Mouse (Mus musculus) adrenal gland (tissue): ENCODE data around the gene Gm49340.
"Not testable (repeated sequence)": the region's sequence is repeated elsewhere in the genome, so short reads cannot be mapped to it uniquely, and the experiment has no call there.

Source experiments
- intact Hi-C: fragments of 180-260 bp; cut with DNase I; formaldehyde crosslinking; loops from one replicate; pipeline ENCODE4 v1.15.1; 2025
- long read RNA-seq, 2 experiments: library from polyadenylated mRNA; unstranded; transcript quantifications; one replicate each; pipeline ENCODE4 v2.0.0; 2020; ENCODE audit warnings: borderline replicate concordance in 1 of 2; ENCODE audit not compliant: insufficient replicate concordance in 1 of 2

Gene Gm49340
- long read RNA-seq, experiment 1 = 0 reads
- long read RNA-seq, experiment 2 = 0 reads

GRCm38 (mm10) chr11:73329442-73329841 lies at the start of gene Gm49340, which contains the start of the genes Aspa and Spata22:
Gm49340 (plus strand) TSS chr11:73329741.
Aspa (minus strand) TSS chr11:73329596.
Spata22 (plus strand) TSS chr11:73329741.
- intact Hi-C loops = no loop called here

- intact Hi-C loops = loop anchor here (5.0 kb wide), 1 partner anchor 138 kb away; no protein-coding TSS in a partner anchor
These were observed 48.8 kb upstream of the Gm49340 start for GRCm38 (mm10) chr11:73280710-73281109.

DNA sequence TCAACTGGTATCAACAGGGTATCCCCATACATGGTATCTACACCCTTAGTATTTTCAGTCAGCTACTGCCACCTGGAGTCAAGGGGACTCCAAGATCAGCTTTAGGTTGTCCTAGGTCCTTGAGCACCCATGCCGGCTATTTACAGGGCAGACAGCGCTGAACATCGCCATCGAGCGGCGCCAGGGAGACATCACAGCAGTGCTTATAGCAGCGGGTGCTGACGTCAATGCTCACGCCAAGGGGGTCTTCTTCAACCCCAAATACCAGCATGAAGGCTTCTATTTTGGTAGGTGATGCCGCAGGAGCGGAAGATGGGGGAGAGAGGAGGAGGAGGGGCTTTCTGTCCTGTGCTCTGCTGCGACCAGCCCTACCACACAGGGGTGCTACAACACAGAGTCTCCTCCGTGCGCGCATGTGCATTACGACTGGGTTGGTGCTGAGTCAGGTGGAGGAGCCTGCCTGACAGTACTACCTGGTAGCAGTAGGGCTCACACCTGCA lies 48.0 kb upstream of the Gm49340 start:
- intact Hi-C loops = loop anchor here (5.0 kb wide), 1 partner anchor 139 kb away; no protein-coding TSS in a partner anchor

DNA sequence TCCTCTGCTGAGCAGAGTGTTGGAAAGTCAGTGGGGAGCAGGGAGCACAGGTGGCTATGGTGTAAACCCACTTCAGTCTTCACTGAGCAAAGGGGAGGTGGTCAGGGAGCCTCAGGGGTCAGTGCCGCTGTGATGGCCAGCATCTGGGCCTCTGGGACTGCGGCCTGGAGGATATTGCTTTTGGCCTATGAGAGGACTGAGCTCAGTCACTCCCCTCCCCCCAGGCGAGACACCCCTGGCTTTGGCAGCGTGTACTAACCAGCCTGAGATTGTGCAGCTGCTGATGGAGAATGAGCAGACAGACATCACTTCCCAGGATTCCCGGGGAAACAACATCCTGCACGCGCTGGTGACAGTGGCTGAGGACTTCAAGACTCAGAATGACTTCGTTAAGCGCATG lies 46.2 kb upstream of the Gm49340 start:
- intact Hi-C loops = loop anchor here (5.0 kb wide), 1 partner anchor 141 kb away; no protein-coding TSS in a partner anchor

DNA sequence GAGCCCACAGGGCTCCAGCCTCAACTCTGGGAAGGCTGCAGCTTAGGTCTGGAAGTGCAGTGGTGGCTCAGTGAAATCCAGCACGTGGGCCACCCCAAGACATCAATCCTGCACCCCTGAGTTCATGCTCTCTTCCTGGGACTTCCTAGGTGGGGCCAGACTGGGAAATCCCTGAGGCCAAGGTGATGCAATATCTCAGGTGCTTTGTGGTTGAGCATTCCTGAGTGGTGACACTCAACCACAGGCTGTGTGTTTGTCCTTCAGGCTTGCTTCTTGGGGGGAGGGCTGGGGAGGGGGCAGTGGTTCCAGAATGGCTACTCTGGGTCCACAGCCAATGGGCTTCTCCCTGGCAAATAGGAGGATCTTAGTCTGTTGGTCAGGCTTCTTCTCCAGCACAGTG lies 45.6 kb upstream of the Gm49340 start:
- intact Hi-C loops = loop anchor here (5.0 kb wide), 1 partner anchor 142 kb away; no protein-coding TSS in a partner anchor

DNA sequence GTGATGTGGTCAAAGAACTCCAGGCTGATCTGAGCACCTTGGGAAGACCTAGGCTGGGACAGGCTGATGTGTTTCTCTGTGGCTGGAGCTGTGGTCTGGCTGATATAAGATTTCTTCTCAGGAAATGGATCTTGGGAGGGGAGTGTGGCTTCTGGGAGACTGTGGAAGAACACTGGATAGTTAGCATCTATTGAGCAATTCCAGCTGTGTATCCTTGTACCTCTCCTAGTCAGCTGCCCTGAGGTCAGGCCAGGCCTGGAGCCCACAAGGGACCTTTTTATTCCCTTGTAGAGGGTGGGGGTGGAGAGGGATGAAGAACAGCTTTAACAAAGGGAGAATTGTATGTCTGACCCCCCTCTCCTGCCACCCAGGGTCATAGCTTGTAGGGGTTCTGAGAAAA lies 45.2 kb upstream of the Gm49340 start:
- intact Hi-C loops = loop anchor here (5.0 kb wide), 1 partner anchor 142 kb away; no protein-coding TSS in a partner anchor

GRCm38 (mm10) chr11:73289621-73290020 lies 39.9 kb upstream of the Gm49340 start:
- intact Hi-C loops = no loop called here

DNA sequence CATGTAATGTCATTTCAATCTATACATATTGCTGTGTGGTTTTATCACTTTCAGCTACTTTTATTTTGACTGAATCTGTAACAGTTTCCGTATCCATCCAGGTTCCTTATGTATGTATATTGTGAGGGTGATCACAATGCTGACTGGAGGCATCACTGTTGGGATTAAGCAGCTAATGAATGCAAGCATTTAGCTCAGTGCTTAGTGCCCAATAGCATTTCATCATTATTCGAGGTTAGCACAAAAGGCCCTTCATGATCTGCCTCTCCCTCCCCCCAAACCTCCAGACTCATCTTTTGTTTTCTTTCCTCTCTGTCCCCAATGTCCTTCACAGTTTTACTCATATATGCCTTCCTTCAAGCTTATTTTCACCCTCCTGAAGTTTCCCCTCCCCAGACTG lies 26.4 kb upstream of the Gm49340 start:
- intact Hi-C loops = no loop called here

DNA sequence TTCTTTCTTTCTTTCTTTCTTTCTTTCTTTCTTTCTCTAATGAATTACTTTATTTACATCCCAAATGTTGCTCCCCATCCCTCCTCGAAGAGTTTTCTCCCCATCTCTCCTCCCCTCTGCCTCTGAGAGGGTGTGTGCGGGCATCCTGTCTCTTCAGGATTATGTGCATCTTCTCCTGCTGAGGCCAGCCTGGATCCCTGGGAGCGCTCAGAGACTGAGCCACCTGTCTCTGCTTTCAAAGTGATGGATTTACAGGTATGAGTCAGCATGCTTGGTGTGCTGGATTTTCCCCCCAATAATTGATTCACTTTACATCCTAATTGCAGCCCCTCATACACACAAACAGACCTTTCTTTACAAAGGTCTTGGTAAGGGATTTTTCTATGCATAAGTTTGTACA lies 13.6 kb upstream of the Gm49340 start:
- intact Hi-C loops = no loop called here

DNA sequence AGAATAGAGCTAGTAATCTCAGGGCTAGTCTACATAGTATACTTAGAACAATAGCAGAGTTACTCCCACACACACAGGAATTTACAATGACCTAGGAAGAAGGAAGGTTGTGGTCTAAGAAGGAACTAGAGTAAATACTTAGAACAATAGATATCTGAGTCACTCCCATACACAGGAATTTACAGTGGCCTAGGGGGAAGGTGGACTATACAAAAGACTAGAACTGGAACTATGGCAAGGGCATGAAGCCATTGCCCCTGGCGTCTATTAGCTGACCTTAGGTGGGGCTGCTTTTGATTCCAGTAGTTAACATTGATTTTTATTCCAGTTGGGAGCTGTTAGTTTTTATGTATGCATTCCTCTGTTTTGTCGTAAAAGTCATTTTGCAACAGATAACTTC lies 11.0 kb upstream of the Gm49340 start:
- intact Hi-C loops = not testable (repeated sequence)

DNA sequence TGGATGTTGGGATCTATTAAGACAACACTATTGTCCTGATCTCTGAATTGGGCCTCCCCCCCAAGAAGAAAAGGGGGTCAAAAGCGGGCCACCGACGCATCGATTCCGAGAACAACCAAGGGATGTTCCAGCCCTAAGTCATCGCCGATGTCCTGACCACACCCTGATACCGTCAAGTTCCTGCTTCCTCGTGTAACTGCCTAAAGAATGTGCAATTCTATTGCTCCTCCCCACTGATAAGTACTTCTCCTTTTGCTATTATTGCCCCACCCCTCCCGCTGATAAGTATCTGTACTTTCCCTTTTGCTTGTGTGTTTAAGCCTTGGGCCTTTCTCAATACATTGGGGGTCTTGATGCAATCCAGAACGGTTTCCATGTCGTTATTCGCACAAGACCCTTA lies 8.5 kb upstream of the Gm49340 start:
- intact Hi-C loops = not testable (repeated sequence)

DNA sequence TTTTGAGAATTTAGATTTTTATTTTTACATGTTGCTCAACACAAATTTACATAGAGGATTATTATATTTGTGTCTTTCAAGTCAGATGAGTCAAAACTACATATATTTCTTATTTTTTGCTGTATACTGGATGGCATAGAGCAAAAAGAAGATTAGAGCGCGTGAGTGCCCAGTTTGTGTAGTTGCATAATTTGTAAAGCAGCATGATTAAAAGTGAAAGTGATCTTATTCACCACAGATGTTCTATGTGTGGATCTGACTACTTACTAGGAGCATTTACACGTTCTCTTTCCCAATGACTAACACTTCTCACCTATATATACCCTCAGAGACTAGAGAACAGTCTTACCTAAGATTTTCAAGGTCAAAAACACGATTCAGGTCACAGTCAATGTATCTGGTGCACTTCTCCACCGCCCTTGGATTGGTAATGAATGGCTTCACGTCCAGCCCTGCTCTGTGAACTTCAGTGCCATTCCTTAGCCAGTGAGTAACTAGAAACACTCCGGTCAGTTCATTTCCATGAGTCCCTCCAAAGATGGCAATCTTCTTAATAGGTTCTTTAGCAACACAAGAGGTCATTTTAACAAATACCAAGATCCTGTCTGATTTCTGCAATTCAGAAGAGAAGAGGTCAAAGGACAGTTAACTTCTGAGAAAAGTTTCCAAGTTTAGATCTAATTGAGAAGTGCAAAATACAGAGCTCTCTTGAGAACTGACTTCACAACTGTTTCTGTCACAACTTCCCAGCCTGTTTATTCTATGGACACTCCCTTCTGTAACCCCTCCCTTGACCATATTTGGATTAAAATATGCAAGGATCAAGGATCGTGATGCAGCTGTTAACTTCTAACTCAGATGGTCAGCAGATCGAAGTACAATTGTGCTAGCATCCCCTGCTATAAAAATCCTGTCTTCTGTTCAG lies 5.4 kb upstream of the Gm49340 start:
- intact Hi-C loops = no loop called here

DNA sequence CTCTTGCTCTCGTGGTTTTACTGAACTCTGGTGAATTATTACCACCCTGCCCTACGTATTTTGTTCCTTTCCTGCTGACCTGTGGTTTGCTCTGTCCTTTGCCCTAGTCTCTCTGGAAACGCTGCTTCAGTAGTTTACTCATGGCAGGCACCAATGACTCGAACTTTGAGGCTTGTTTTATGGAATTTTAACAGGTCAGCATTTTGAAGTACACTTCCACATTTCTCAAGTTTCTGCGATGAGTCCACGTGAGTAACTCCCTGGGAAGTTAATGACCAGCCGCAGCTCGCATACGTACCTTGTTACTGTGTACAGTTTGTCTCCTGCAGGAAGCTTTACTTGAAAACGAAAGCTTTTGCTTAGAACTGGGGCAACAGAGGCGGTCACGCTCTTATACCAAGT lies 3.1 kb upstream of the Gm49340 start:
- intact Hi-C loops = no loop called here

DNA sequence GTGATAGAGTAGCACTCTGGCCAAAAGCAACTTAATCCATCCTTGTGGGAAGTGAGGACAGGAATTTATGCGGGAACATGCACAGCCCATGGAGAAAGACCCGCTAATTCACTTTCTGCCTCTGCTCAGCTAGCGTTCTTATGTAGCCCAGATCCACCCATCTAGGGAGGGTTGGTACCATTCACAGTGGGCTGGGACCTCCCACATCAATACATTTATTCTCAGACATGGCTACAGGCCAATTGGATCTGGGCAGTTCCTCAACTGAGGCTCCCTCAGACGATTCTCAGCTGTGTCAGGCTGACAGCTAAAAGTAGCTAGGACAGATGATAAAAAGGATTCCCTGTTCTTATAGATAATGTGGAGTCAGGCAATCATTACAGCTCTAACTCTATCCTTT lies 2.2 kb upstream of the Gm49340 start:
- intact Hi-C loops = no loop called here

DNA sequence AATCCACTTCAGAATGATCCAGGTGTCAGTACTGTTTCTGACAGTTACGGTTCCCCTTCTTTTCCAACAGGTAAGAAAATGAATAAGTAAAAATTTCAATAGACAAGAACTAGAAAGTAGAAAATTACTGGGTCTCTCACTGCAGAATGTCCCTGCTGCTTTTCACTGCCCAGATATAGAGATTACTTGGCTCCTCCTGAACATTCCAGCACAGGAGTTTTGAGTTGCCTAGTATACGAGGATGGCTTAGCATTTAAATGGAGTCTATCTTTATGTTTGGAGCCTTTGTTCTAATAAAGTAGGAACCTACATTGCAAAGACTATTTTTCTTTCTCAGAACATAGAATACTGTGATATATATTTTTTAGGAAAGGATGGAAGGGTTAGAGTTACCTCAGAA lies 3.8 kb downstream of the Gm49340 start:
- intact Hi-C loops = no loop called here

DNA sequence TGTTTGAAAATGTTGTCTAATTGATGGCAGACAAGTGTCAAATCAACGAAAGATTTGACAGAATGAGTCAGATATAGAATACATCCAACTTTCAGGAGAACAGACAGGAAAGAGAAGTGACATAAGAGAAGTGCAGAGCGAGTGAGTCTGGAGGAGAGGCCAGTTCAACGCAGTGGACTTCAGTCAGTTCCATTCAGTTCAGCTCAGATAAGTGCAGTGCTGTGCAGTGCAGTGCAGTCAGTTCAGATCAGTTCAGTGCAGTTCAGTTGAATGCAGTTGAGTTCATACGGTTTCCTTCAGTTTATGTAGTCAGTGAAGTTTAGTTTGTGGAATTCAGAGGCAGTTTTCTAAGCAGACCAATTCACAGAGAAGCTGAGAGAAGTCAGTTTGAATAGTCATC lies 7.4 kb downstream of the Gm49340 start:
- intact Hi-C loops = no loop called here

DNA sequence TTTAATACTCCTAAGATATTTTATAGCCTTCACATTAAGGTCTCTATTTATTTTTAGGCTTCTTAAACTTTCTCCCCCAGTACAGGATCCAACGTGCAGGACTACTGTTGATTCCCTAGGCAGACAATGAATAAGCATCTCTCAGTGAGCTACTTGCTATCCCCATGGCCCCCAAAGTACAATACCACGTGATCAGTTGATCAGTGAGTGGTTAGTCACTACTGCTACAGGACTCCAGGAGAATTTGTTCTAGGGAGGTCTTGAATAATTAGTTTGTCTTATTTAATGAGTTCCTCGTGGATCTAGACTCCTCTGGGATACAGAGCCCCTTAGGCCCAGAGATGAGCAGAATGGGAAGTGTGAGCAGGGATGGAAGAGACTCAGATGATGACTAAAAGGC lies 20.9 kb downstream of the Gm49340 start, which contains the start of gene Olfr20:
Gene Olfr20, plus strand, starts transcription at position 301 of the 400 bp plus-strand sequence.
- intact Hi-C loops = no loop called here

GRCm38 (mm10) chr11:73370946-73371345 lies 41.4 kb downstream of the Gm49340 start, which contains the start of gene Olfr376:
Olfr376 (plus strand) TSS chr11:73371246.
- intact Hi-C loops = no loop called here

DNA sequence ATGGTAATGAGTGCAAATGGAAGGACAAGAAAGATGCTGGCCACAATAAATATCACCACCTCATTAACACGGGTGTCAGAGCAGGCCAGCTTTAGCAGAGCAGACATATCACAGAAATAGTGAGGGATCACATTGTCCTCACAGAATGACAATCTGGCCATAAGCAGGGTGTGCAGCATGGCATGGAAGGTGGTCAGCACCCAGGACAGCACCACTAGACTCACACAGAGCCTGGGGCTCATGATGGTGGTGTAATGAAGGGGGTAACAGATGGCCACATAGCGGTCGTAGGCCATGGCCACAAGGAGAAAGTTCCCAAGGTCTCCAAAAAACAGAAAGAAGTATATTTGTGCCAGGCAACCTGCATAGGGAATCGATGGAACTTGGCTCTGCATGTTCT lies 65.8 kb downstream of the Gm49340 start:
- intact Hi-C loops = no loop called here

DNA sequence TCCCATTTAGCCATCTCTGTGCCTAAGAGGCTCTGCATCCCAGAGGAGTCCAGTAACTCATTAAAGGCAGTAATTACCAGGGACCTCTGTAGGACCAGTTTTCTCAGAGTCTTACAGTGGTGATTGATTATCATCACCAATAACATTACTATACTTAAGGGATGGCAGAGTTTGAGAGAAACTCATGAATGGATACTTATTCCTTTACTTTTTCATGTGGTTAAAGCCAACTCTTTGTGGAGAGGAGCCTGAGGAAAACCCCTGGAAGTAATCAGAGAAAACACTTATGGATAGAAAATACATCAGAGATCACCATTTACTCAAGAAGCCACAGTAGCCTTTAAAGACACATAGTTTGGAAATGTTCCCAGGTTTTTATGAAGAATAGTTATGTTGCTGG lies 70.0 kb downstream of the Gm49340 start, which contains the start of gene Olfr1:
Gene Olfr1, minus strand, starts transcription at position 101 of the 400 bp plus-strand sequence.
- intact Hi-C loops = no loop called here
